Mouse (Mus musculus) embryonic fibroblast, embryonic 13.5 days (primary cell): ENCODE results near the gene Cenpo. TPM values are rescaled to one million over a fixed set of nuclear protein-coding genes. Genes with fewer than 3 reads are reported as not detected.

ENCODE experiments used
- H3K27ac ChIP-seq: 2 replicates; pipeline ENCODE4 v1.5.1; 2012; ENCODE audit warnings: low read length, control low read depth, inconsistent platforms; ENCODE audit not compliant: insufficient read depth
- H3K4me1 ChIP-seq: 2 replicates; pipeline ENCODE4 v1.6.1; 2011; ENCODE audit warnings: low read length; ENCODE audit not compliant: control insufficient read depth, insufficient read depth
- H3K4me3 ChIP-seq: 2 replicates; pipeline ENCODE4 v1.5.1; 2011; ENCODE audit warnings: mild to moderate bottlenecking, control low read depth, low read length; ENCODE audit not compliant: insufficient read depth
- CTCF ChIP-seq: IDR thresholded peaks from 2 replicates; pipeline ENCODE4 v1.5.1; 2011; ENCODE audit warnings: mild to moderate bottlenecking, control low read depth, low read length, moderate library complexity, borderline replicate concordance; ENCODE audit not compliant: insufficient read depth
- POLR2A ChIP-seq: IDR thresholded peaks from 2 replicates; pipeline ENCODE4 v1.6.1; 2011; ENCODE audit warnings: low read depth, mild to moderate bottlenecking, control low read depth, low read length, moderate library complexity
- polyA plus RNA-seq: library from polyadenylated mRNA; stranded (reverse); fragments of >200 nt; gene quantifications from 2 replicates; pipeline ENCODE4 v1.2.4, GENCODE M21; 2011; ENCODE audit warnings: low read depth; ENCODE audit not compliant: missing spikeins, insufficient read length

The Cenpo gene
- polyA plus RNA-seq, 1 experiment = 14.8 TPM

GRCm38 (mm10) chr12:4178839-4179238 is 55.3 kb downstream of the Cenpo start:
- Histone ChIP-seq H3K27ac (no peak overlapping the region), H3K4me3 (no peak overlapping the region), H3K4me1 (no peaks in the 10 kb centered on the region)
- TF ChIP-seq POLR2A (no peak), CTCF (no peak)

- no peak overlapping the region for H3K4me3 ChIP-seq
- no peak overlapping the region for H3K27ac ChIP-seq
- TF ChIP-seq POLR2A (no peak), CTCF (no peak)
- H3K4me1 ChIP-seq = no peaks in the 10 kb centered on the region
Observed at GRCm38 (mm10) chr12:4173108-4173790, 60.8 kb downstream of the Cenpo start.

- no peak overlapping the region for H3K27ac ChIP-seq
- TF ChIP-seq CTCF = no peak
- no peak for TF ChIP-seq POLR2A
- no peak overlapping the region for H3K4me3 ChIP-seq
- H3K4me1 ChIP-seq = no peaks in the 10 kb centered on the region
Observed at GRCm38 (mm10) chr12:4169622-4170021, 64.5 kb downstream of the Cenpo start.

- TF ChIP-seq CTCF (no peak), POLR2A (no peak)
- no peak overlapping the region for H3K27ac ChIP-seq
- H3K4me3 ChIP-seq = no peak overlapping the region
- H3K4me1 ChIP-seq = no peaks in the 10 kb centered on the region
Observed at GRCm38 (mm10) chr12:4169058-4169457, 65.0 kb downstream of the Cenpo start.

GRCm38 (mm10) chr12:4166970-4167369 is 67.1 kb downstream of the Cenpo start:
- H3K27ac ChIP-seq = no peak overlapping the region
- H3K4me3 ChIP-seq = no peak overlapping the region
- H3K4me1 ChIP-seq = no peaks in the 10 kb centered on the region
- no peak for TF ChIP-seq CTCF
- no peak for TF ChIP-seq POLR2A

GRCm38 (mm10) chr12:4162886-4163285 is 71.2 kb downstream of the Cenpo start:
- no peak overlapping the region for H3K27ac ChIP-seq
- TF ChIP-seq CTCF (no peak), POLR2A (no peak)
- no peaks in the 10 kb centered on the region for H3K4me1 ChIP-seq
- no peak overlapping the region for H3K4me3 ChIP-seq

- H3K4me3 ChIP-seq = no peak overlapping the region
- H3K4me1 ChIP-seq = no peaks in the 10 kb centered on the region
- no peak overlapping the region for H3K27ac ChIP-seq
- TF ChIP-seq CTCF (no peak), POLR2A (no peak)
Observed at GRCm38 (mm10) chr12:4160322-4160721, 73.8 kb downstream of the Cenpo start.

GRCm38 (mm10) chr12:4158868-4159632 is 75.0 kb downstream of the Cenpo start:
- Histone ChIP-seq H3K4me1 (no peaks in the 10 kb centered on the region), H3K27ac (no peak overlapping the region), H3K4me3 (no peak overlapping the region)
- TF ChIP-seq CTCF = no peak
- no peak for TF ChIP-seq POLR2A

- Histone ChIP-seq H3K4me3 (no peak overlapping the region), H3K27ac (no peak overlapping the region; the same call in 1 of the 2 replicates), H3K4me1 (no peaks in the 10 kb centered on the region)
- no peak for TF ChIP-seq CTCF
- no peak for TF ChIP-seq POLR2A
Observed at GRCm38 (mm10) chr12:4158179-4158578, 75.9 kb downstream of the Cenpo start.

GRCm38 (mm10) chr12:4157466-4157865 is 76.6 kb downstream of the Cenpo start:
- Histone ChIP-seq H3K4me3 (no peak overlapping the region), H3K4me1 (no peaks in the 10 kb centered on the region), H3K27ac (no peak overlapping the region)
- TF ChIP-seq CTCF = no peak
- no peak for TF ChIP-seq POLR2A
